Mouse (Mus musculus) megakaryocyte, embryonic 14.5 days (primary cell): ENCODE measurements around the gene Ror1.

Source experiments
- FLI1 ChIP-seq: IDR thresholded peaks from 2 replicates; pipeline ENCODE4 v1.6.1; 2012; ENCODE audit warnings: low read length, inconsistent platforms, mixed read lengths
- GATA1 ChIP-seq: IDR thresholded peaks from 3 replicates; pipeline ENCODE4 v1.6.1; 2012; ENCODE audit warnings: mixed read lengths, low read length, inconsistent platforms, borderline replicate concordance

DNA sequence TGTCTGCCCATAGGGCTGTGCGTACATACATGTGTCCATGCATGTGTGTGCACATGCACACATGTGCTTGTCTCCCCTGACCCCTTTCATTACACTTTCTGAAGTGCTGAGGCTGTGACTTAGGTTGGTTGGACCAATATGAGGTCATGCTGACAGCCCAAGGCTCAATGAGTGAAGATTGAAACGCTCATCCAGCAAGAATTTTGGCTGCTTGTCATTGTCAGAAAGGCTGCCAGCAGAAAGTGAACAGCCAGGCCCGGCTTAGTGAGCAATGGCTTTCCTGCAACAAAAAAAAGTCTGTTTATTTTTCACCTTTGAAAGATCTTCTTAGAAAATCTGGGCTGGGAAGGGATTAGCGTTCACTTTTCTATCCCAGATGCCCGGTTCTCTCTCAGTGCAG is 86.1 kb downstream of the Ror1 start:
- TF ChIP-seq GATA1 (no peak), FLI1 (no peak)
